Mouse (Mus musculus): ENCODE measurements around the gene Spint1. TPM values are rescaled to one million over a fixed set of nuclear protein-coding genes. Genes with fewer than 3 reads are reported as not detected.

Spint1 gene
- total RNA-seq, 1 experiment = 80.3 TPM

DNA sequence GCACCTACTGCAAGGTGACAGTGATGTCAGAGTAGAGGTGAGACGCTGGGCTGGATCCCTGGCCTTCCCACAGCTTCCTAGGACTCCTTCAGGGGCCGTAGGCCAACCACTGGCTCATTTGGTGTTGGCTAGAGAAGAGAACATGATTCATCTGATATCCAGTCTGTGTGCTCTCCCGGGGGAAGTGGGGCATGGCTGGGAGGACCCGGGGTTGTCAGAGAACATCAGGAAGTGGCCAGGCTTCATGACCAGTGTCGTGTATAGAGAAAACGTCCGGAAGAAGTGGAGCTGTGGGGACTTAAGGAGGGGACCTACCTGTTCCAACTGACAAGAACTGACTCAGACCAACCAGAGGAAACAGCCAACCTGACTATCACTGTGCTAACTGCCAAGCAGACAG is 8.1 kb downstream of the Spint1 start:
- Histone ChIP-seq H3K4me1 (ENCODE audit: control insufficient read depth in 2 of 2, insufficient read depth in 2 of 2, low read length in 2 of 2, poor library complexity in 1 of 2) (peaks cover 5 to 20% of the 10 kb centered on the region in 2 experiments; a peak in 1 of 4 replicates), H3K27ac (ENCODE audit: insufficient read depth, low read depth, low read length, poor library complexity, severe bottlenecking) (no peak overlapping the region), H3K9ac (ENCODE audit: insufficient read depth, low read depth, low read length, poor library complexity, severe bottlenecking) (no peak overlapping the region), H3K4me3 (ENCODE audit: insufficient read depth in 1 of 2, low read depth in 1 of 2, low read length in 2 of 2, poor library complexity in 1 of 2, severe bottlenecking in 1 of 2) (no peak overlapping the region), H3K36me3 (ENCODE audit: control insufficient read depth, insufficient read depth, low read length, poor library complexity, severe bottlenecking) (peaks cover 49% of the 10 kb centered on the region), H3K9me3 (ENCODE audit: control insufficient read depth, insufficient read depth, low read depth, low read length) (no peaks in the 10 kb centered on the region)
- TF ChIP-seq ZNF384 (IDR thresholded peaks at IDR 0.05; ENCODE audit: low read depth, low read length) (no peak), HCFC1 (IDR thresholded peaks at IDR 0.05; ENCODE audit: borderline replicate concordance, insufficient read depth, low read length) (no peak), MAFK (IDR thresholded peaks at IDR 0.05; ENCODE audit: insufficient read depth, low read depth, low read length) (no peak), ZC3H11A (IDR thresholded peaks at IDR 0.05; ENCODE audit: borderline replicate concordance, low read depth, low read length) (no peak), CHD2 (IDR thresholded peaks at IDR 0.05; ENCODE audit: low read depth, low read length) (no peak)
- in situ Hi-C loops (cut with MboI; ENCODE audit: low sequenced_read_pairs in 2 of 2, unreplicated experiment in 2 of 2) = no loop called here
- DNase-seq (ENCODE audit: low read depth, low spot score) = no peak

DNA sequence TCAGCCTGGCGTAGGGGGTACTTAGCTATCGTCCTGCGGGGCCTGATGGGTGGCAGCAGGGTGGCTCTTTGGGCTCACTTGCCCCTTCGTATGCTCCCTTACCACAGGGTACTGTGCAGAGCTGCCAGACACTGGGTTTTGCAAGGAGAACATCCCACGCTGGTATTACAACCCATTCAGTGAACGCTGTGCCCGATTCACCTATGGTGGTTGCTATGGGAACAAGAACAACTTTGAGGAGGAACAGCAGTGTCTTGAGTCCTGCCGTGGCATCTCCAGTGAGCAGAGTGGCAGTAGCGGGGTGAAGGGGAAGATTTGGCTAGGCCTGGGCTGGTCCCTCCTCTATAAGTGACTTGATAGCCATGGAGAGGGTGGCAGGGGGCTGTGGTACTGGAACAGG is 10.7 kb downstream of the Spint1 start:
- Histone ChIP-seq H3K9me3 (ENCODE audit: control insufficient read depth, insufficient read depth, low read depth, low read length) (no peaks in the 10 kb centered on the region), H3K4me3 (ENCODE audit: insufficient read depth in 1 of 2, low read depth in 1 of 2, low read length in 2 of 2, poor library complexity in 1 of 2, severe bottlenecking in 1 of 2) (no peak overlapping the region), H3K27ac (ENCODE audit: insufficient read depth, low read depth, low read length, poor library complexity, severe bottlenecking) (no peak overlapping the region), H3K4me1 (ENCODE audit: control insufficient read depth in 2 of 2, insufficient read depth in 2 of 2, low read length in 2 of 2, poor library complexity in 1 of 2) (peaks cover 0 to 13% of the 10 kb centered on the region in 2 experiments; a peak in 1 of 4 replicates), H3K36me3 (ENCODE audit: control insufficient read depth, insufficient read depth, low read length, poor library complexity, severe bottlenecking) (peaks cover 42% of the 10 kb centered on the region), H3K9ac (ENCODE audit: insufficient read depth, low read depth, low read length, poor library complexity, severe bottlenecking) (no peak overlapping the region)
- DNase-seq (ENCODE audit: low read depth, low spot score) = no peak
- TF ChIP-seq ZC3H11A (IDR thresholded peaks at IDR 0.05; ENCODE audit: borderline replicate concordance, low read depth, low read length) (no peak), CHD2 (IDR thresholded peaks at IDR 0.05; ENCODE audit: low read depth, low read length) (no peak), ZNF384 (IDR thresholded peaks at IDR 0.05; ENCODE audit: low read depth, low read length) (no peak), MAFK (IDR thresholded peaks at IDR 0.05; ENCODE audit: insufficient read depth, low read depth, low read length) (no peak), HCFC1 (IDR thresholded peaks at IDR 0.05; ENCODE audit: borderline replicate concordance, insufficient read depth, low read length) (no peak)
- in situ Hi-C loops (cut with MboI; ENCODE audit: low sequenced_read_pairs in 2 of 2, unreplicated experiment in 2 of 2) = no loop called here

DNA sequence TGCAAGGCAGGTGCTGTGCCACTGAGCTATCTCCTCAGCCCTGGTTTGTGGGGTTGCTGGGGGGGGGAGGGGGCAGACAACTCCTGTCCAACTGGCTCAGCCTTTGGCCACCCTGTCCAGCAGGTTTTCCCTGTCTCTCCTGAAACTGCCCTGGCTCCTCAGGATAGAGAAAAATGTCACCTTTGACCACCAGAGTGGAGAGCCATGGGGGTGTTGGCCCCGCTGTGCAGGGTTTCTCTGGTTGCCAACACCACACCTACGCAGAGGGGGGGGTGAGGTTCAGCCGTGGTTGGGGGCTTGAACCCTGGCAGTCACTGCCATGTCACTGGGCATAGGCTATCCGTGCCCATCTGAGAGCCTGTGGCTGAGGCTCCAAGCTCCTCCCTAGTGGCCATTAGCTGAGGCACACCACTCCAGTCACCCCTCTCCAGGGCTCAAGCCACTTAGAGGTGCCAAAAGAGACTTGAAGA is 12.5 kb downstream of the Spint1 start:
- Histone ChIP-seq H3K27ac (ENCODE audit: insufficient read depth, low read depth, low read length, poor library complexity, severe bottlenecking) (no peak overlapping the region), H3K4me1 (ENCODE audit: control insufficient read depth in 2 of 2, insufficient read depth in 2 of 2, low read length in 2 of 2, poor library complexity in 1 of 2) (peaks cover 0 to 13% of the 10 kb centered on the region in 2 experiments; a peak in 1 of 4 replicates), H3K9me3 (ENCODE audit: control insufficient read depth, insufficient read depth, low read depth, low read length) (no peaks in the 10 kb centered on the region), H3K4me3 (ENCODE audit: insufficient read depth in 1 of 2, low read depth in 1 of 2, low read length in 2 of 2, poor library complexity in 1 of 2, severe bottlenecking in 1 of 2) (no peak overlapping the region), H3K9ac (ENCODE audit: insufficient read depth, low read depth, low read length, poor library complexity, severe bottlenecking) (no peak overlapping the region), H3K36me3 (ENCODE audit: control insufficient read depth, insufficient read depth, low read length, poor library complexity, severe bottlenecking) (peaks cover 39% of the 10 kb centered on the region)
- TF ChIP-seq CHD2 (IDR thresholded peaks at IDR 0.05; ENCODE audit: low read depth, low read length) (no peak), ZNF384 (IDR thresholded peaks at IDR 0.05; ENCODE audit: low read depth, low read length) (no peak), MAFK (IDR thresholded peaks at IDR 0.05; ENCODE audit: insufficient read depth, low read depth, low read length) (no peak), ZC3H11A (IDR thresholded peaks at IDR 0.05; ENCODE audit: borderline replicate concordance, low read depth, low read length) (no peak), HCFC1 (IDR thresholded peaks at IDR 0.05; ENCODE audit: borderline replicate concordance, insufficient read depth, low read length) (no peak)
- no peak for DNase-seq (ENCODE audit: low read depth, low spot score)
- in situ Hi-C loops (cut with MboI; ENCODE audit: low sequenced_read_pairs in 2 of 2, unreplicated experiment in 2 of 2) = no loop called here

DNA sequence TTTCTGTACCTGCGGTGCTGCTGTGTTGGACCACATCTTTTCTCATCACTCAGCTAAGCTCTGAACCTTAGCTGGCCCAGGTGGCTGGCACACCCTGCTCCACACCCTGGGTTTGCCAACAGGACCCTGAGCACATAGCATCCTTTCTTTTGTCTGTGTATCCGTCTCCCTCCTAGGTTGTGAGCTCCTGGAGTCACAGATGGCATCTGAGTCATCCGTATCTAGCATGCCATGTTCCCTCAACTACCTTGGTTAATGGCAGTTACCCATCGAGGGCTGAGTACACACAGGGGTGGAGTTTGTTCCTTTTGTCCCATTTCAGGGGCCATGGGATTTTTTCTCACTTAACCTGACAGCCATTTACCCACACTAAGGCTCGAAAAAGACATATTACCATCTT is 13.2 kb downstream of the Spint1 start:
- H3K36me3 ChIP-seq (ENCODE audit: control insufficient read depth, insufficient read depth, low read length, poor library complexity, severe bottlenecking) = peaks cover 32% of the 10 kb centered on the region
- DNase-seq (ENCODE audit: low read depth, low spot score) = no peak
- in situ Hi-C loops (cut with MboI; ENCODE audit: low sequenced_read_pairs in 2 of 2, unreplicated experiment in 2 of 2) = no loop called here
- H3K4me3 ChIP-seq (ENCODE audit: insufficient read depth in 1 of 2, low read depth in 1 of 2, low read length in 2 of 2, poor library complexity in 1 of 2, severe bottlenecking in 1 of 2) = no peak overlapping the region
- H3K9ac ChIP-seq (ENCODE audit: insufficient read depth, low read depth, low read length, poor library complexity, severe bottlenecking) = no peak overlapping the region
- peaks cover 1 to 13% of the 10 kb centered on the region in 2 experiments; a peak in 1 of 4 replicates for H3K4me1 ChIP-seq (ENCODE audit: control insufficient read depth in 2 of 2, insufficient read depth in 2 of 2, low read length in 2 of 2, poor library complexity in 1 of 2)
- no peak for TF ChIP-seq ZC3H11A (IDR thresholded peaks at IDR 0.05; ENCODE audit: borderline replicate concordance, low read depth, low read length)
- no peaks in the 10 kb centered on the region for H3K9me3 ChIP-seq (ENCODE audit: control insufficient read depth, insufficient read depth, low read depth, low read length)
- H3K27ac ChIP-seq (ENCODE audit: insufficient read depth, low read depth, low read length, poor library complexity, severe bottlenecking) = no peak overlapping the region
